Mouse (Mus musculus) CD8-positive naive resting alpha-beta T cell, adult 2 months (primary cell): ENCODE results near the gene Wipi2.

Experiments used
- DNase-seq, 2 experiments: peaks; one replicate each; pipeline ENCODE4 v3.0.0; 2022; ENCODE audit warnings: low read depth in 2 of 2, low spot score in 2 of 2

Wipi2 gene

GRCm38 (mm10) chr5:142629663-142630025 is 2.1 kb downstream of the Wipi2 start:
- DNase-seq, result peak in 1 of 2 experiments; percentile 7

DNA sequence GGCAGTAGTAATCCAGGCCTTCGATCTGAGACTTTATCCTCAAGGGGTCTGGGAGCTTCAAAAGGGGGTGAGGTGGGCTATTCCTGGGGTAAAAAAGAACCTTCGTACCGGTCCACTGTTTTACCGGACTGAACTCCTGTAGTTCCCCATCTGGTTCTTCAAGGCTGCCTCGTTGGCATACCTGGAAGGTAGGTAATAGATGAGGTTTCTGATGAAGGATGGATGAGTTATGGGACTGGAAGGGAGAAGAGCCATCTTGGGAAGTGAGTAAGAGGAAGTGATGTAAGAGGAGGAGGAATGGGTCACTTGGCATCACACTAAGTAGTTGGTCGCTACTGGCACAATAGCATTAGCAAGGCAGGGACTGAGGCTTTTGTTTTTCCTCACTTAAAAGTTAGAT is 2.7 kb downstream of the Wipi2 start:
- peak in 1 of 2 experiments; percentile 12 for DNase-seq

DNA sequence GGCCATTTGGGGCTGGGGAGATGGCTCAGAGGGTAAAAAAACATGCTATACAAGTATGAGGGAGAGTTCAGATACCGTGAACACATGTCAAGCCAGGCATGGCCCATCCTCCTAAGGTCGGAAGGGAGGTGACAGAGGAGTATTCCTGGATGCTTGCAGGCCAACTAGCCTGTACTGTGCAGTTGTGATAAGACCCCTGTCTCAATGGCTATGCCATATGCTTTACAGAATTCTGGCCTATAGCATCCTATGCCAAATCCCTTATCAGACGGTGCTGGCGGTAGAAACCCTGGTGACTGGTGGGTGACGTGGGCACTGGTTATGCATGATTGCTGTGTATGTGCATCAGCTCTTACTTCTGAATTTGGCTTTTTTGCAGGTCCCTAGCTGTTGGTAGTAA is 10.3 kb downstream of the Wipi2 start:
- DNase-seq, result no peak

DNA sequence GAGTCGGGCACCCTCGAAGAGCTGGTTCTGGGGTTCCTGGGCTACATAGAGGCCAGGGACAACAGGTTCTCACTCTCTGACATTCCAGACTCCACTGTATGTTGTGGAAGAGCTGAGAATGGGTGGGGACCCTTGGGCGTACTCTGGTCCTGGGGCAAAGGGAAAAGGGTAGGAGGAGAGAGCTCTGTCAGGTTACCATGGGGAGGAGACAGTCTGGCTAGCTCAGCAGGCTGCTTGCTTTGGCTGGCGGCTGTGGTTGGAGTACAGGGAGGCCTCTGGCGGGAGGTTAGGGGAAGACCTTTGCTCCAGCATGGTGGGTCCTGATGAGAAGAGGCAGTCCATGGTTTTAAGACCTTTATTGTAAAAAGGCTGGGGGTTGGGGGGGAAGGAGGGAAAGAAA is 12.6 kb downstream of the Wipi2 start:
- DNase-seq, result no peak

DNA sequence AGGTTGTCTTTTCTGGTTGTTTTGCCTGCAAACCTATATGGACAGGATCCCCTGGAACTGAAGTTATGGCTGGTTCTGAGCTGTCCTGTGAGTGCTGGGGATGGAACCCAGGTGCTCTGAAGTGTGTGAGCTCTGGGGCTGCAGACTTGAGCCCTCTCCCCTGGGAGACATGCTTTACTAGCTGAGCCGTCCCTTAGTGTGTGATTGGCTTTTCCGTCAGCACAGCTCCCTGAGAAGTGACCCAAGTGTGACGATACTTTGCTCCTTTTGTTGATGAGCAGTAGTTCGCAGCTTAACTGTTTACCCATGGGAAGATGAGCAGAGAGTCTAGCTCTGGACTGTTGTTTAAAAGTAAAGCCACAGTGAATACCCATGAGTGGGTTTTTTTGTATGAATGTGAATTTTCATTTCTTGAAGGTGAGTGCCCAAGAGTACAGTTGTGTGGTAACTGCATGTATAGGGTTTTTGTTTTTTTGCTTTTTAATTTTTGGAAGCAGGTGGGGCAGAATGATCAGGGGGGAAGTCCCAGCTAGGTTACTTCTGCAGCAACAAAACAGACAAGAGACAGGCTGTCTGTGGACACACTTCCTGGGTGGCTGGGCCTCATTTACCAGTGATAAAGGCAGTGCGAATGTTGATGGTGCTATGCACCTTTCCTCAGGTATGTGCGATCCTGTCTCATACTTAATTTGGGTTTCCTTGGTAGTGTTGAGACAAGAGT is 14.0 kb downstream of the Wipi2 start:
- DNase-seq, result no peak

DNA sequence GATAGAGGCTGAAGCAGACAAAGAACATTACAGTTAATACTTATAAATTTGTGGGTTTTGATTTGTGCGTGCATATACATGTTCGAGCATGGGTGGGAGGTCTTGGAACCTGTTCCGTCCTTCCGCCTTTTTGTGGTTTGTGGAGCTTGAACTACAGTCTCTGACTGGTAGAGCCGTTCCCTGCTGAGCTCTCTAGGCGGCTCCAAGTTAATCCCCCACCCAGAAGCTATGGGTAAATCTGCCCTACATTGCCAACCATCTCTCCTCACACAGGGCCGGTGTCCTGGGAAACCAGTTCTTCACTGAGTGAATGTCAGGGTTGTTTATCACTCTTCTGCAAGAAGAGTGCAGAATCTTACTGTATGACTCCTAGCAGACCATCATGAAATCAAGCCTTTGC is 20.7 kb downstream of the Wipi2 start:
- no peak for DNase-seq

GRCm38 (mm10) chr5:142649460-142650050 is 22.1 kb downstream of the Wipi2 start:
- DNase-seq, result no peak

- DNase-seq, result no peak
Measured at GRCm38 (mm10) chr5:142650390-142650789, 22.9 kb downstream of the Wipi2 start.

GRCm38 (mm10) chr5:142650794-142651497 is 23.4 kb downstream of the Wipi2 start:
- no peak for DNase-seq

DNA sequence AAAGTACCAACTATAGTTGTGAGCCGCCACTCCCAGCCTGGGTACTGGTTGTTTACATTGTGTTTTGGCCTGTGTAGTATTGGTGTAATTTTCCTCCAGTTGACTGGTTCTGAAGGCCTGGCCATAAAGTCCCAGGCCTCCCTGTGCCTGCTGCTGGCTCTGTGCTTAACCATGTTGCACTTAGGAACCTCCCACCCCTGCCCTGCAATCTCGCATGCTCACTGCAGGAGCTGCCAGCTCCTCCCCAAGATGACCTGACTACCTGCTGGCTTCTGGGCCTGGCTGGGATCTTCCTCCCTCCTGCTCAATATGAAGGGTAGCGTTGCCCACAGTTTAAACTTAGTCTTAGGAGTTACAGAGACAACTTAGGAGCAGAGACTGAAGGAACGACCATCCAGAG is 24.8 kb downstream of the Wipi2 start:
- no peak for DNase-seq

DNA sequence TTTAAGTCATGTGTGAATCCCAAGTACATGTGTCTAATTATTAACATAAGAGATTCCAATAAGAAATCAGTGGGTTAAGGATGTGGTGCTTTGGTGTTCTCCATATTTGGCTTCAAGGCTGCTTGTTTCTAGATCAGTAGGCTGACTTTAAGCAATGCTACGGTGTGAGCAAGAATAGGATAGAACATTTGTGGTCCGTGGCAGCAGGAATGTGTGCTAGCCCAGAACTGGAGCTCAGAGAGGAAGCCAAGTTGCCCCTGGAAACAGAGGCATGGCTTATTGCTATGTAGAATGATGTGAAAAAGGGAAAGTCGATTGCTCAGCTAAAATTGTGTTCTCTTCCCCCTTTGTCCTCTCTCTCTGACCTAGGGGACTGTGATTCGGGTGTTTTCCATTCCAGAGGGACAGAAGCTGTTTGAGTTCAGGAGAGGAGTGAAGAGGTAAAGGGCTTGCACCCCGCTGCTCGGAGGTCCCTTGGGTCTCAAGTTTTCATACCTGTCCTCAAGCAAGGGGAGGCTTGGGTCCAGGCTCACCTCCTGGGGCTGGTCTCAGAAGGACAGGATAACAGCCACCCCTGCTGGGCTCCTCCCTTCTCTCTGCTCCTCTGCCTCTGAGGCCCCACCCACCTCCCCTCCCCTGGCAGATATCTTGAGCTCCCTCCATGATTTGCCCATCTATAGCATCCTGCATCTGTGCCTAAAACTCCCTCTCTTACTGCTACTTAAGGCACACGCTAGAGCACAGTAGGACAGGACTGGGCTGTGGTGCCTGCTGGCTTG is 33.3 kb downstream of the Wipi2 start:
- no peak for DNase-seq

DNA sequence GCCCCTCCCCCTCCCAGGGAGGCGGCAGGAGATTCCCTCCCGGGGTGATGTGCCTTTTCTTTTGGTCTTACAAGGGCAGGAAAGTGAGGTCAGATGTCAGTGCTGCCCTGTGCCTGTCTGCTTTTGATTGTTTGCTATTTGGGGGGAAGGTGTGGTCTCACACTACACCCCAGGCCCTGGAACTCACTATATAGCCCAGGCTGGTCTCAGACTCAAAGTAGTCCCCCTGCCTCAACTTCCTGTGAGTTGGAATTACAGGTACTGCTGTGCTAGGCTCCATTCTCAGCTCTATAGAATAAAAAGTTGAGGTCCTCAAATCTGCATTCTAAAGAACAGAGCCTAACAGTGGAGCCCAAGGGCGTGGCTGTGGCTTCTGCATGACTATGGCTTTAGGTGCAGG is 40.4 kb downstream of the Wipi2 start:
- DNase-seq, result no peak

GRCm38 (mm10) chr5:142668556-142669263 is 41.2 kb downstream of the Wipi2 start:
- no peak for DNase-seq

GRCm38 (mm10) chr5:142669726-142670125 is 42.2 kb downstream of the Wipi2 start:
- no peak for DNase-seq

DNA sequence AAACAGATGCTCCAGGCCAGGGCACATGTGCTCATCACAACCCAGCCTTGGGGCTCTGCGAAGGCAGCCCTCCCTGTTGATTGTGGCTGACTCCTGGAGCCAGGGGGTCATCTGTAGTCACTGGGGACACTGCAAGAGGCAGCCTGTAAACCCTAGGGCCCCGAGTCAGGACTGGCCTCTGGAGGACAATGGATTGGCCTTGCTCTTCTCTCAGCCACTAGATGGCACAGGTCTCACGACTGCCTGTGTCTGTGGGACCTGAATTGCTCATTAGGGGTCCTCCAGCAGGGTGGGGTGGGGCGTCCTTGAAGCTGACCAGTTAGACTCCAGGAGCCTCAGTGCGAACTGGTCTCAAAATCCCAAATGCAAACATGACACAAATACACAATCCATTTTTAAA is 45.6 kb downstream of the Wipi2 start:
- DNase-seq, result no peak

DNA sequence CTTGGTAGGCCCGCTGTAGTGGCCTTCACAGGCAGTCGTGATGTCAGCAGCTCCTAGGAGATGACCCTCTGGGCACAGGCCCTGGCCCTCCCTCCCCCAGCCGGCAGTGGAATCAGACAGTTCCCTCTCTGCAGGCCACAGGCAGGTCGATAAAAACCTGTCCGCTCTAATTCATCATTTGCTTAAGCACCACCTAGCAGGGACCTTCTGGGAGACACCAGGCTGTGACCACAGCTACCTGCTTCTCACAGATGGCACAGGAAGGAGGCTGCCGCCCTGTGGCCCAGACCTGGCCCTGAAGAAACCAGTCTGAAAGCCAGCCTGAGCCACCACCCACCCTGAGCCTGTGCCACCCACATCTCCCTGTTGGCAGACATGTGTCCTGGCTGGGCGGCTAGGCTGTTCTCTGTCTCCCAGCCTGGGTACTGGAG is 50.7 kb downstream of the Wipi2 start:
- no peak for DNase-seq

GRCm38 (mm10) chr5:142679065-142679464 is 51.6 kb downstream of the Wipi2 start:
- no peak for DNase-seq

GRCm38 (mm10) chr5:142681911-142682310 is 54.4 kb downstream of the Wipi2 start:
- no peak for DNase-seq

DNA sequence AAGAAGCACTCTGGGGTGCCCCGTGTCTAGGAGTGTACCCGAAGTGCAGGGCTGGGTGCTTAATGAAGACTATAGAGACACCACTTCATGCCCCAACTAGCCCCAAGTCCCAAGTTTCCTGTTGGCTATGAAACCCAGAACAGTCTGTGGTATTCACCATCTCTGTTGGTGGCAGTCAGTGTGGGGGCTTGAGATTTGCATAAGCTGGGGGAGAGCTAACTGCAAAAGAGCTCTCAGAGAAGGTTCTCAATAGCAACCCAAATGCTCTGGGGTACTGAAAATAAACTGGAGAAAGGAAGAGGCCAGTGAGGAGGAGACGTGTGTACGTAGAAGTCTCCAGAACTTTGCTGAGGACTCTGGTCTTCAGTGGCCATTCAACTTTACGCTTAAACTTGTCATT is 55.0 kb downstream of the Wipi2 start:
- no peak for DNase-seq

DNA sequence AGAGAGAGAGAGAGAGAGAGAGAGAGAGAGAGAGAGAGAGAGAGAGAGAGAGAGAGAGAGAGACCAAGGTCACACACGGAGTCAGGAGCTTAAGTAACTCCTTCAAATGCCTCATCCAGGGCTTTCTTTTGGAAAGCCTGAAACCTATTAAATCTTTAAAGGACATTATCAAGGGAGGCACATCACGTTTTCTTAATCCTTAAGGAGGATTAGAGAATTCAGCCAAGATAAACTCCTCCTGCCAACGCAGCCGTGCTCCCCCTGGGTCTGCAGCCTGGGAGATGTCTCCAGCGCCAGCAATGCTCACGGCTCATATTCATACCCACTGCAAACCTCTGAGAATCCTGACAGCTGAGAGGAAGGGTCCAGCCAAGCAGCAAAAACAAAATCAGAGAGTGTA is 61.4 kb downstream of the Wipi2 start:
- no peak for DNase-seq

DNA sequence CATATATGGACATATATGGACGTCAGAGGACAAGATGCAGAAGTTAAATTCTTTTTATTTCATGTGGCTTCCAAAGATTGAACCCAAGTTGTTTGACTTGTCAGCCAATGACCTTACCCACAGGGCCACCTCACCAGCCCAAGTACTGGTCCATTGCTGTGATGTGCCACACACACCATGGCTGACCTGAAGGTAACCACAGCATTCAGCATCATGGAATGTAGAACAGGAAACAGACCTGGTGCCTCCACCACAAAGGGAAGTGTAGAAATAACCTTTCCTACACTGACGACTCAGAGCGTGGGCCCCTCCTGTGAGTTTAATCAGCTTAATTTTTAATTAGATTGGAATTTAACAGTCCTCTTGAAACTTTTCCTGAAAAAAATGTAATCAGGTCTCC is 62.8 kb downstream of the Wipi2 start:
- no peak for DNase-seq
